Mouse (Mus musculus) small intestine, adult 2 months (tissue): ENCODE data around the gene Slc1a2. TPM values are rescaled to one million over a fixed set of nuclear protein-coding genes. Genes with fewer than 3 reads are reported as not detected.

Experiments
- H3K27ac ChIP-seq: fragments of 200-500 bp; 2 replicates; pipeline ENCODE4 v1.5.1; 2012; ENCODE audit warnings: low read depth, low read length, control low read depth, inconsistent platforms; ENCODE audit not compliant: insufficient read depth
- H3K27me3 ChIP-seq: fragments of 200-500 bp; 2 replicates; pipeline ENCODE4 v1.6.1; 2012; ENCODE audit warnings: mild to moderate bottlenecking, moderate library complexity, low read length, inconsistent platforms; ENCODE audit not compliant: control insufficient read depth, insufficient read depth
- H3K36me3 ChIP-seq: fragments of 200-500 bp; 2 replicates; pipeline ENCODE4 v1.6.1; 2012; ENCODE audit warnings: mild to moderate bottlenecking, low read length, control low read depth, inconsistent platforms; ENCODE audit not compliant: control insufficient read depth, insufficient read depth
- H3K4me1 ChIP-seq: fragments of 200-500 bp; 2 replicates; pipeline ENCODE4 v1.6.1; 2012; ENCODE audit warnings: low read length, inconsistent platforms, mixed read lengths; ENCODE audit not compliant: control insufficient read depth, insufficient read depth, insufficient read length
- H3K4me3 ChIP-seq: fragments of 200-500 bp; 2 replicates; pipeline ENCODE4 v1.5.1; 2012; ENCODE audit warnings: low read depth, mild to moderate bottlenecking, control low read depth, inconsistent platforms, low read length, moderate library complexity
- CTCF ChIP-seq: fragments of 200-500 bp; IDR thresholded peaks from 2 replicates; pipeline ENCODE4 v1.5.1; 2012; ENCODE audit warnings: low read depth, mild to moderate bottlenecking, control low read depth, inconsistent platforms, low read length, moderate library complexity, mixed read lengths; ENCODE audit not compliant: insufficient replicate concordance, insufficient read length; ENCODE audit errors: extremely low read depth
- POLR2A ChIP-seq: fragments of 200-500 bp; IDR thresholded peaks from 2 replicates; pipeline ENCODE4 v1.6.1; 2012; ENCODE audit warnings: low read depth, mild to moderate bottlenecking, control low read depth, inconsistent platforms, low read length, moderate library complexity
- WGBS: fragments of 180-500 bp; shearing (Covaris S2); methylation state at CpG from one replicate; pipeline ENCODE4 v1.1.7; 2018; 5-methylcytosine and 5-hydroxymethylcytosine counted together
- polyA plus RNA-seq: library from polyadenylated mRNA; depleted of rRNA; stranded (reverse); fragments of >200 nt; gene quantifications from 2 replicates; pipeline ENCODE4 v1.2.3, GENCODE M21; 2012

Slc1a2 gene
- polyA plus RNA-seq, 1 experiment: 0.25 TPM

DNA sequence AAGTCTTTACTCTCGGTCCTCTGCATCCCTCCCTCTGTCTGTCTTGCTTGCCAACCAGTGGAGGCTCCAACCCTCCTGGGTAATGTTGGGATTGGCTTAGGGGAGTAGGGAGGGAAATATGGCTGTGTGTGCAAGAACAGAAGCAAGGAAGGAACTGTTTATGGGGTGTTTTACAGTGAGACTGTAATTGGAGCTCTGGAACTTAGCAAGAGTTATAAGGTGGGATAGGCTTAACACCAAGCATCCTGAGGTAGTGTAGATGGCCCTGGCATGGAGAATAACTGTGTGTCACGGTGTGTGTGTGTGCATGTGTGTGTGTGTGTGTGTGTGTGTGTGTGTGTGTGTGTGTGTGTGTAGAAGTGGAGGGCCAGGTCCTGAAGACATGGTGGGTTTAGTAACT is 55.9 kb downstream of the Slc1a2 start:
- 87% methylated on average over 2 of the region's 2 CpGs for WGBS

DNA sequence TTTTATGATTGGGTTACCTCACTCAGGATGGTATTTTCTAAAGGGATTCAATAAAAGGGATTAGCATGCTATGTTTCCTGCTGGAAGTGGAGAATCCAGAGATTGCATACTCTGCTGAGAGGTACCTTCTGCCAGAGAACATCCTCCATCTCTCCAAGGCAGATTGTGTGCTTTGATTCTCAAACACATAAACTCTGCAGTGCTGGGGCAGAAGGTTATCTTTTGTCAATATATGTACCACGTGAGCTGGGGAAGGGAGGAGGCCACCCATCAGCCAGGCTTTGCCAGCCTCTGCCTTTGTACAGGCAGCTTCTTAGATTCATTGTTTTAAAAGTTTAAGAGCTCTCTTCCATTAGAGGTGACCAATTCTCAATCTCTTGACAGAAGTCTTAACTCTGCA is 57.3 kb downstream of the Slc1a2 start:
- H3K4me3 ChIP-seq: no peak overlapping the region
- TF ChIP-seq POLR2A: no peak
- no peak for TF ChIP-seq CTCF
- H3K4me1 ChIP-seq: no peaks in the 10 kb centered on the region
- WGBS: 10% methylated on average over 1 of the region's 1 CpGs
- no peaks in the 10 kb centered on the region for H3K36me3 ChIP-seq
- no peak overlapping the region for H3K27ac ChIP-seq
- H3K27me3 ChIP-seq: no peaks in the 10 kb centered on the region

More for the DNA sequence above, 55.9 kb downstream of the Slc1a2 start:
- Histone ChIP-seq H3K36me3 (no peaks in the 10 kb centered on the region), H3K4me1 (no peaks in the 10 kb centered on the region), H3K27ac (no peak overlapping the region), H3K4me3 (no peak overlapping the region), H3K27me3 (no peaks in the 10 kb centered on the region)
- TF ChIP-seq POLR2A: no peak
- TF ChIP-seq CTCF: no peak

DNA sequence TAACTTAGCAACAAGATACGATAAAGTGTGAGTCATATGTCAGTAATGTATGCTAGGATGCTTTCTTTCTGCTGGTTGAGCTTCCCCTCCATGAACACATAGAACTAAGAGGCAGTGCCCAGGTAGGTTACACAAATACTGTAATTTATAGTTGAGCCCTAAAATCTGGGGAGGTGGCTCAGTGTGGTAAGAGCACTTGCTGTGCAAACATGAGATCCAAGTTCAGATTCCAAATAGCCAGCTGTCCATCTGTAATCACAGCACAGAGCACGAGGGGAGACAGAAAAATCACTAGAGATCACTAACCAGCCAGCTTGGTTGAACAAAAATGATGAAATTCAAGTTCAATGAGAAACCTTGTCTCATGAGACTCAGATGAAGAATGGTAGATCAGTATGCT is 63.4 kb downstream of the Slc1a2 start:
- Histone ChIP-seq H3K36me3 (no peaks in the 10 kb centered on the region), H3K4me3 (no peak overlapping the region), H3K27ac (no peak overlapping the region), H3K27me3 (no peaks in the 10 kb centered on the region), H3K4me1 (no peaks in the 10 kb centered on the region)
- WGBS: 65% methylated on average over 2 of the region's 2 CpGs
- TF ChIP-seq POLR2A (no peak), CTCF (no peak)

DNA sequence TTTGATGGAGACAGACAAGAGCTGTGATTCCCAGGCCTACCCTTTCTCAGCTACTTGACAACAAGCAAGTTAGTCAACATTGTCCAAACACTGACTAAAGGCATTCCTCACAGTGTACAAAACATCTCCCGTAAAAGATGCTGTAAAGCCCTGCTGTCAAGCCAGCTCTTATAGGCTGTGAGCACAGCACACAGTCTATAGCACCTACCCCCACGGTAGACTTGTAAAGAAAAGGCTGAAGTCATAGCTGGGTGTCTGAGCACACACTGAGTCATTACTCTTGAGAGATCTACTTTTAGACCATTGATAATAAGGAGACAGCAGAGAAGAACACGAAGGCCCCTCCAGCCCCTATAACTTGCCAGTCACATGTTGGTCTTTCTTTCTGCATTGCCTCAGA is 66.6 kb downstream of the Slc1a2 start:
- no peak overlapping the region for H3K4me3 ChIP-seq
- no peaks in the 10 kb centered on the region for H3K36me3 ChIP-seq
- TF ChIP-seq CTCF (no peak), POLR2A (no peak)
- no peak overlapping the region for H3K27ac ChIP-seq
- 72% methylated on average over 3 of the region's 3 CpGs for WGBS
- H3K27me3 ChIP-seq: no peaks in the 10 kb centered on the region
- no peaks in the 10 kb centered on the region for H3K4me1 ChIP-seq

- H3K27ac ChIP-seq: no peak overlapping the region
- no peaks in the 10 kb centered on the region for H3K36me3 ChIP-seq
- TF ChIP-seq CTCF (no peak), POLR2A (no peak)
- WGBS: 88% methylated on average over 5 of the region's 5 CpGs
- H3K4me3 ChIP-seq: no peak overlapping the region
- H3K27me3 ChIP-seq: no peaks in the 10 kb centered on the region; the same call in 1 of the 2 replicates
- H3K4me1 ChIP-seq: no peaks in the 10 kb centered on the region
These were observed 71.9 kb downstream of the Slc1a2 start for GRCm38 (mm10) chr2:102730386-102730785.

- H3K4me3 ChIP-seq: no peak overlapping the region
- H3K36me3 ChIP-seq: no peaks in the 10 kb centered on the region
- WGBS: 91% methylated on average over 8 of the region's 8 CpGs
- H3K27ac ChIP-seq: no peak overlapping the region
- H3K27me3 ChIP-seq: no peaks in the 10 kb centered on the region; the same call in 1 of the 2 replicates
- no peak for TF ChIP-seq CTCF
- no peak for TF ChIP-seq POLR2A
- no peaks in the 10 kb centered on the region for H3K4me1 ChIP-seq
These were observed 72.3 kb downstream of the Slc1a2 start for GRCm38 (mm10) chr2:102730788-102731187.

- Histone ChIP-seq H3K27ac (no peak overlapping the region), H3K27me3 (no peaks in the 10 kb centered on the region; the same call in 1 of the 2 replicates), H3K36me3 (no peaks in the 10 kb centered on the region), H3K4me1 (no peaks in the 10 kb centered on the region), H3K4me3 (no peak overlapping the region)
- WGBS: 89% methylated on average over 4 of the region's 4 CpGs
- TF ChIP-seq CTCF: no peak
- no peak for TF ChIP-seq POLR2A
These were observed 74.7 kb downstream of the Slc1a2 start for GRCm38 (mm10) chr2:102733128-102733527.

GRCm38 (mm10) chr2:102734055-102734454 is 75.6 kb downstream of the Slc1a2 start:
- Histone ChIP-seq H3K27ac (no peak overlapping the region), H3K4me3 (no peak overlapping the region), H3K4me1 (no peaks in the 10 kb centered on the region), H3K27me3 (no peaks in the 10 kb centered on the region; the same call in 1 of the 2 replicates), H3K36me3 (no peaks in the 10 kb centered on the region)
- 83% methylated on average over 3 of the region's 3 CpGs for WGBS
- TF ChIP-seq CTCF (no peak), POLR2A (no peak)
